Mouse (Mus musculus) megakaryocyte, embryonic 14.5 days (primary cell): Measurements from ENCODE around the gene Cisd1.

Experiments
- FLI1 ChIP-seq: IDR thresholded peaks from 2 replicates; pipeline ENCODE4 v1.6.1; 2012; ENCODE audit warnings: low read length, inconsistent platforms, mixed read lengths
- GATA1 ChIP-seq: IDR thresholded peaks from 3 replicates; pipeline ENCODE4 v1.6.1; 2012; ENCODE audit warnings: mixed read lengths, low read length, inconsistent platforms, borderline replicate concordance

GRCm38 (mm10) chr10:71343130-71343529 lies 1.6 kb downstream of the Cisd1 start:
- TF ChIP-seq GATA1, result no peak
- no peak for TF ChIP-seq FLI1
